Mouse (Mus musculus): ENCODE data around the gene Mapk6. TPM values are rescaled to one million over a fixed set of nuclear protein-coding genes. Genes with fewer than 3 reads are reported as not detected.
A peak's percentile ranks its signal among the peaks of the same experiment; 100 is the strongest.

The Mapk6 gene
- total RNA-seq (2012; rRNA removed) (19.6 and 26.6 TPM in 2 replicates), polyA plus RNA-seq (2012; ENCODE audit: insufficient read depth in 1 of 2, insufficient read length in 2 of 2, low read depth in 1 of 2, low replicate concordance in 2 of 2, missing spikeins in 1 of 2) (10 to 100 TPM; 44.1 to 91.0 TPM)

- no peaks in the 10 kb centered on the region for H3K27me3 ChIP-seq (ENCODE audit: control insufficient read depth in 1 of 2, insufficient read depth in 2 of 2, low read length in 2 of 2)
- H3K4me1 ChIP-seq (ENCODE audit: control insufficient read depth in 1 of 2, insufficient read depth in 2 of 2, low read length in 2 of 2), result peaks cover 9 to 22% of the 10 kb centered on the region in 2 experiments
- peak within 1 kb of the TSS; percentile 91 for H3K27ac ChIP-seq (ENCODE audit: control insufficient read depth, low read depth, low read length)
- H3K79me2 ChIP-seq (ENCODE audit: control insufficient read depth, insufficient read depth, low read length, poor library complexity), result peaks cover 34% of the 10 kb centered on the region
- peak within 1 kb of the TSS; percentile 99 for H3K9ac ChIP-seq (ENCODE audit: control insufficient read depth, low read depth, low read length, poor library complexity, severe bottlenecking)
- peak within 1 kb of the TSS; percentile 66 to 80 for H3K4me3 ChIP-seq (ENCODE audit: control insufficient read depth in 1 of 2, insufficient read depth in 1 of 2, low read depth in 2 of 2, low read length in 2 of 2)
- DNase-seq (ENCODE audit: low read depth, low spot score), result peak; percentile 94
- H3K36me3 ChIP-seq (ENCODE audit: control insufficient read depth in 1 of 2, insufficient read depth in 2 of 2, low read length in 2 of 2), result peaks cover 0 to 26% of the 10 kb centered on the region in 2 experiments; a peak in 2 of 4 replicates
- no peaks in the 10 kb centered on the region for H3K9me3 ChIP-seq (replicated peaks; ENCODE audit: insufficient read depth, low read length)
- TF ChIP-seq POLR2AphosphoS2 (IDR thresholded peaks at IDR 0.05; ENCODE audit: low read length) (peak; percentile 82), UBTF (IDR thresholded peaks at IDR 0.05; ENCODE audit: borderline replicate concordance, insufficient read depth, low read depth, low read length) (peak; percentile 89; the same call in 1 of the 2 replicates), CTCF (IDR thresholded peaks at IDR 0.05 in 2 of 3, conservative IDR thresholded peaks at IDR 0.05 in 1 of 3; ENCODE audit: control insufficient read depth in 1 of 3, insufficient read depth in 1 of 3, low read depth in 2 of 3, low read length in 3 of 3, poor library complexity in 1 of 3, severe bottlenecking in 1 of 3) (0 out of 6 replicates have a peak, but pooled peaks of 1 of the 3 experiments have one; percentile 0), USF1 (IDR thresholded peaks at IDR 0.05; ENCODE audit: low read depth, low read length) (no peak), JUND (IDR thresholded peaks at IDR 0.05; ENCODE audit: low read depth, low read length) (no peak), E2F4 (IDR thresholded peaks at IDR 0.05; ENCODE audit: borderline replicate concordance, low read depth, low read length) (no peak), MAFK (IDR thresholded peaks at IDR 0.05; ENCODE audit: borderline replicate concordance, low read depth, low read length) (no peak), KAT2A (conservative IDR thresholded peaks at IDR 0.05; ENCODE audit: low read depth, low read length) (no peak), MAX (IDR thresholded peaks at IDR 0.05; ENCODE audit: low read length) (no peak; the same call in 1 of the 2 replicates), GABPA (IDR thresholded peaks at IDR 0.05; ENCODE audit: low read depth, low read length) (no peak), ZKSCAN1 (IDR thresholded peaks at IDR 0.05; ENCODE audit: low read depth, low read length) (no peak), EP300 (IDR thresholded peaks at IDR 0.05; ENCODE audit: low read depth in 1 of 2, low read length in 2 of 2) (peak in 1 of 2 experiments; percentile 48; a peak in 2 of 4 replicates), MYC (IDR thresholded peaks at IDR 0.05; ENCODE audit: low read depth, low read length) (no peak), POLR2A (IDR thresholded peaks at IDR 0.05; ENCODE audit: control insufficient read depth in 1 of 2, insufficient read depth in 1 of 2, low read depth in 1 of 2, low read length in 2 of 2, poor library complexity in 1 of 2) (peak; percentile 55 to 83; a peak in 3 of 4 replicates), ETS1 (IDR thresholded peaks at IDR 0.05; ENCODE audit: low read depth, low read length) (peak; percentile 72), CHD1 (IDR thresholded peaks at IDR 0.05; ENCODE audit: low read depth, low read length) (no peak), NRF1 (IDR thresholded peaks at IDR 0.05; ENCODE audit: insufficient read depth, low read depth, low read length, poor library complexity, severe bottlenecking) (peak; percentile 68), TCF12 (IDR thresholded peaks at IDR 0.05; ENCODE audit: low read depth, low read length) (peak; percentile 36), MAZ (IDR thresholded peaks at IDR 0.05; ENCODE audit: low read depth, low read length) (0 out of 2 replicates have a peak, but pooled peaks have one; percentile 46), TAL1 (IDR thresholded peaks at IDR 0.05; ENCODE audit: low read length) (no peak), MXI1 (IDR thresholded peaks at IDR 0.05; ENCODE audit: low read depth, low read length) (peak; percentile 94), ZMIZ1 (IDR thresholded peaks at IDR 0.05; ENCODE audit: low read depth, low read length) (no peak), ELF1 (IDR thresholded peaks at IDR 0.05; ENCODE audit: low read depth, low read length) (no peak), GATA1 (IDR thresholded peaks at IDR 0.05; ENCODE audit: low read depth, low read length) (peak; percentile 61), USF2 (IDR thresholded peaks at IDR 0.05; ENCODE audit: borderline replicate concordance in 1 of 2, insufficient read depth in 1 of 2, low read depth in 1 of 2, low read length in 2 of 2) (no peak), MYB (IDR thresholded peaks at IDR 0.05; ENCODE audit: low read depth, low read length) (0 out of 2 replicates have a peak, but pooled peaks have one; percentile 12), NELFE (IDR thresholded peaks at IDR 0.05; ENCODE audit: low read depth, low read length) (peak; percentile 78), HCFC1 (IDR thresholded peaks at IDR 0.05; ENCODE audit: low read depth, low read length) (peak; percentile 48; the same call in 1 of the 2 replicates), RAD21 (IDR thresholded peaks at IDR 0.05; ENCODE audit: low read depth, low read length) (no peak), ZNF384 (IDR thresholded peaks at IDR 0.05; ENCODE audit: low read depth, low read length) (0 out of 2 replicates have a peak, but pooled peaks have one; percentile 2), ZC3H11A (IDR thresholded peaks at IDR 0.05; ENCODE audit: low read depth, low read length) (peak; percentile 0; the same call in 1 of the 2 replicates), POLR2AphosphoS5 (IDR thresholded peaks at IDR 0.05; ENCODE audit: borderline replicate concordance, low read depth, low read length) (no peak), TBP (IDR thresholded peaks at IDR 0.05; ENCODE audit: low read depth, low read length) (peak; percentile 25; the same call in 1 of the 2 replicates), MEF2A (IDR thresholded peaks at IDR 0.05; ENCODE audit: extremely low read depth, insufficient replicate concordance, low read depth, low read length, poor library complexity, severe bottlenecking) (no peak), BHLHE40 (IDR thresholded peaks at IDR 0.05; ENCODE audit: borderline replicate concordance, low read depth, low read length) (peak; percentile 96)
These were observed at the start of gene Mapk6 for GRCm38 (mm10) chr9:75409852-75410378. Gene Mapk6 (minus strand): TSS chr9:75410005.
